ENCODE assay signal across 1 mouse cellular context in genomic region chr17:15773956-15774355, GRCm38 (mm10).
TF ChIP-seq lines count a peak whose summit lies in the region.

No protein-coding gene starts in this region.

TF ChIP-seq in CH12.LX, 34 proteins besides CTCF, POLR2A, EP300 and RAD21 (continued from another document):
- TF ChIP-seq HCFC1 (IDR thresholded peaks at IDR 0.05; ENCODE audit: low read depth, low read length) = no peak; the same call in 1 of the 2 replicates
